Mouse (Mus musculus): Measurements from ENCODE around the gene Arih2. TPM values are rescaled to one million over a fixed set of nuclear protein-coding genes. Genes with fewer than 3 reads are reported as not detected.

Gene Arih2
- polyA plus RNA-seq, 1 experiment from 2014 or later = 42.0 TPM

DNA sequence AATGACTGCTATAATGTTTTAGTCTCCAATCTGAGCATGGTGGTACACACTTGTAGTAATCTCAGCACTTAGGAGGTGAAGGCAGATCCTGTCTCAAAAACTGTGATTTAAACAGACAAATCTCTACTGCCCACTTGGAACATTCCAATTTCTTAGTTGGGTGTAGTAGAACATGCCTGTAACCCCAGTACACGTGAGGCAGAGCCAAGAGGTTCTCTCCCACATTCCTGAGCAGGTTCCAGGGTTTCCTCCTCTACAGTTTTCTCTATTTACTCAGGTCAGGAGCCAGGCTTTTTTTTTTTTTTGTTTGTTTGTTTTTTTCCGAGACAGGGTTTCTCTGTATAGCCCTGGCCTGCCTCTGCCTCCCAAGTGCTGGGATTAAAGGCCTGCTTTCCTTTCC, 49.2 kb downstream of the Arih2 start:
- Histone ChIP-seq H3K4me2 (no peak overlapping the region), H3K9ac (no peak overlapping the region), H3K4me3 (replicated peaks) (no peak overlapping the region), H3K27me3 (replicated peaks) (no peaks in the 10 kb centered on the region), H3K27ac (no peak overlapping the region), H3K4me1 (peaks cover 9% of the 10 kb centered on the region), H3K36me3 (peaks cover 15% of the 10 kb centered on the region), H3K9me3 (no peaks in the 10 kb centered on the region)
- 44% methylated on average over 2 of the region's 2 CpGs for WGBS
- no peak for ATAC-seq (ENCODE audit: insufficient read depth, low FRiP score, low read depth)

DNA sequence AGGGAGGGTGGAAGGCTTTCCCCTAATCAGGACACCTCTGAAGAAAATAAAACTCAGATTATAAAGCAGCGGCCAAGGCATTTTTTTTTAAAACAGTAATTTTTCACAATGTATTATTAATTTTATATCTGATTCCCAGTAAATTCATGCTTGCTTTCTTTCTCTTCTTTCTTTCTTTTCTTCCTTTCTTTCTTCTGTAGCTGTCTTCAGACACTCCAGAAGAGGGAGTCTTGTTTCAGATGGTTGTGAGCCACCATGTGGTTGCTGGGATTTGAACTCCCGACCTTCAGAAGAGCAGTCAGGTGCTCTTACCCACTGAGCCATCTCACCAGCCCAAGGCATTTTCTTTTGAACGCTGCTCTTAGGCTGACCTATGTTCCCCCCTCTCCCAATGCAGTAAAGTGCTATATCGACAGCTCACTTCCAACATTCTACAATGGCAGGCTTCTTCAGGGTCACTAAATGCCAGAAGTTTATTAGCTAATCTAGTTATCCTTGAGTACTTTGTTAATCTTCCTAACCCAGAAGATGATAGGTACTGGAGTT, 50.1 kb downstream of the Arih2 start:
- Histone ChIP-seq H3K36me3 (peaks cover 11% of the 10 kb centered on the region), H3K9ac (no peak overlapping the region), H3K4me3 (replicated peaks) (no peak overlapping the region), H3K9me3 (no peaks in the 10 kb centered on the region), H3K4me2 (no peak overlapping the region), H3K4me1 (peaks cover 9% of the 10 kb centered on the region), H3K27ac (no peak overlapping the region), H3K27me3 (replicated peaks) (no peaks in the 10 kb centered on the region)
- 69% methylated on average over 4 of the region's 4 CpGs for WGBS
- no peak for ATAC-seq (ENCODE audit: insufficient read depth, low FRiP score, low read depth)

DNA sequence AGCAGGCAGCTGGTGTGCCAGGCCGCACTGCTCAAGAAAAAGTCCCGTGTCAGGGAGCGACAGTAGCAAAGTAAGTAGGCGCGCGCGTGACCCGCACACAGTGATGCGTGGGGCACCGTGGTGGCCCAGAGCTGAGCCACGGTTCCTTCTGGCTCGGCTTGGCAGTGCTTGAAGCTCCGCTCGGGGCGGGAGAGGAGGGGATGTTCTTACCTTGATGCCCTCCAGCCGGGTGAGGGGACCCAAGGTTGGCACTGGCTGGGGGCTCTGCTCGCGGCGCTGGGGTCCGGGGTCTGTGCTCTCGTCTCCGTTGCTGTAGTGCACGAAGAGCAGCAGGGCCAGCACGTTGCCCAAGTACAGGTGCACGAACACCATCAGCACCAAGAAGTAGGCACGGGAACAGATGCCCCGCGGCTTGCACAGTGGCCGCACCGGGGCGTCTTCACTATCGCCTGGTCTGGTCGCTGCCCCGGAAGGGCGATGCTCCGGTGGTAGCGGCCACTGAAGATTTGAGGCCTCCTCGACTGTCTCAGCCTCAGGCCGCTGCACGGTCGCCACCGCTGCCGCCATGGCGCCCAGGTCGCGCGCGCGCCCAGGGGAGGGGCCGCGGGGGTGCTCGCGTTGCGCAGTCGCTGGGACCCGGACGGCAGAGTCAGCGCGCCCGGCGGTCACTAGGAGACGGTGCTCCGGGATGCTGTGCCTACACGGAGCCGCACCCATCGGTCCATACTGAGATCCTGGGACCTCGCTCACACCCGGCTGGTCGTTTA, 52.0 kb downstream of the Arih2 start, which contains the start of gene P4htm:
P4htm (minus strand) TSS at position 670 of the 767 bp plus-strand sequence.
- Histone ChIP-seq H3K4me2 (peak within 1 kb of the TSS; percentile 95), H3K27ac (no peak within 1 kb of the TSS), H3K36me3 (no peaks in the 10 kb centered on the region), H3K27me3 (replicated peaks) (no peaks in the 10 kb centered on the region), H3K9me3 (no peaks in the 10 kb centered on the region), H3K4me3 (replicated peaks) (peak within 1 kb of the TSS; percentile 74), H3K9ac (peak within 1 kb of the TSS; percentile 58), H3K4me1 (peaks cover 9% of the 10 kb centered on the region)
- 3% methylated on average over 68 of the region's 69 CpGs for WGBS
- peak; percentile 70 for ATAC-seq (ENCODE audit: insufficient read depth, low FRiP score, low read depth)

DNA sequence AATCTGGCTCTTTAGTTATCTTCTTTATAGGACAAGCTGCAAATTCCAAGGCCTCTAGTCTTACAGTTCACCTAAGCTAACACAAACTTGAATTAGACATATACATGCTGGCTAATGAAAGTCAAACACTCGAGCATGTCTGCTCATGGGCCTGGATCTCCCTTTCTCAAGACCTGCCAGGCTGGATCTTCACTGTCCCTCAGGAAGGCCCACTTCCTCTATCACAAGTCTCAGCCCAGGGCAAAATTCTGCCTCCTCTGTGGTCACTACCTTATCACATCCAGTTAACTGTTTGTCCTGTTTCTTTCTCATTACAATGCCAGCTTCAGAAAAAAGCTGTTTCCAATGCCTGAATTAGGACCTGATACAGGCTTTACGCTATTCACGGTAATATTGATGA, 54.8 kb downstream of the Arih2 start:
- Histone ChIP-seq H3K4me2 (no peak overlapping the region), H3K36me3 (no peaks in the 10 kb centered on the region), H3K9ac (no peak overlapping the region), H3K27ac (no peak overlapping the region), H3K27me3 (replicated peaks) (no peaks in the 10 kb centered on the region), H3K9me3 (no peaks in the 10 kb centered on the region), H3K4me3 (replicated peaks) (no peak overlapping the region), H3K4me1 (peaks cover 9% of the 10 kb centered on the region)
- WGBS = 61% methylated on average over 3 of the region's 3 CpGs
- ATAC-seq (ENCODE audit: insufficient read depth, low FRiP score, low read depth) = no peak

DNA sequence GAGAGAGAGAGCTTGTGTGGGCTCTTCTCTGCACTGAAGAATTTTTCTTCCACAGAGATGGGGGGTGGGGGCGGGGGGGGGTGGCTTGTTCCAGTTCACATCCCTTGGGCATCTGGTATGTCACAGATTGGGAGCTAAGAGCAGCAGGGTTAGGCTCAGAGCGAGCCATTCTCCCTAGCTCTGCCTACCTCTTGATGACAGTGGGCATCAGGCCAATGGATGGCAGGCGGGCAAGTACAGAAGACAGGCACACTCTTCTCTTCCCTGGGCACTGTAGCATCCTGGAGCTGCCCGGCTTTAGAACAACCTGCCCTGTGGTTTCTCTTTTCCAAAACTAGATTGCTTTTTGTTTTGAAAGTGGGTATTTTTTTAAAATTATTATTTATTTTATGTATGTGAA, 57.7 kb downstream of the Arih2 start:
- no peak overlapping the region for H3K4me2 ChIP-seq
- H3K27me3 ChIP-seq (replicated peaks) = no peaks in the 10 kb centered on the region
- no peak for ATAC-seq (ENCODE audit: insufficient read depth, low FRiP score, low read depth)
- no peak overlapping the region for H3K27ac ChIP-seq
- H3K4me3 ChIP-seq (replicated peaks) = no peak overlapping the region
- H3K36me3 ChIP-seq = no peaks in the 10 kb centered on the region
- H3K4me1 ChIP-seq = peaks cover 19% of the 10 kb centered on the region
- no peaks in the 10 kb centered on the region for H3K9me3 ChIP-seq
- WGBS = 88% methylated on average over 4 of the region's 4 CpGs
- no peak overlapping the region for H3K9ac ChIP-seq

DNA sequence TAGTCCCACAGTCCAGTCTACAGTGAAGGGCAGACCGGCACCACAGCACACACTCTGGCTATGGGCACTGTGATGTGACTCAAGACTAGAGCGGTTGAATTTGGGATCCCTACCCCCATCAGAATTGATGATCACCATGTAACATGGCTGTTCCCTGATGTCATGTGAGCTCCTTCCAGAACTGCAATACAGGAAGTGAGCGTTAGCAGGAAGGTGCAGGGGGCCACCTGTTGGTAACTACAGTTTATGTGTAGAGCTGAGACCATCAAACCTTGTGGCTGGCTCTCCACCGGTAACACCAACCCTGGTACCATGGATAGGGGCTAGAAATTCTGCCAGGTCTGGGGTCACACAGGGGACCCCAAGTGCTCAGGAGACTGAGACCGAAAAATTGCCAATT, 60.0 kb downstream of the Arih2 start:
- Histone ChIP-seq H3K27me3 (replicated peaks) (no peaks in the 10 kb centered on the region), H3K4me3 (replicated peaks) (no peak overlapping the region), H3K4me1 (peaks cover 17% of the 10 kb centered on the region), H3K4me2 (no peak overlapping the region), H3K36me3 (no peaks in the 10 kb centered on the region), H3K9me3 (no peaks in the 10 kb centered on the region), H3K27ac (no peak overlapping the region), H3K9ac (no peak overlapping the region)
- ATAC-seq (ENCODE audit: insufficient read depth, low FRiP score, low read depth) = no peak
- 57% methylated on average over 5 of the region's 5 CpGs for WGBS

DNA sequence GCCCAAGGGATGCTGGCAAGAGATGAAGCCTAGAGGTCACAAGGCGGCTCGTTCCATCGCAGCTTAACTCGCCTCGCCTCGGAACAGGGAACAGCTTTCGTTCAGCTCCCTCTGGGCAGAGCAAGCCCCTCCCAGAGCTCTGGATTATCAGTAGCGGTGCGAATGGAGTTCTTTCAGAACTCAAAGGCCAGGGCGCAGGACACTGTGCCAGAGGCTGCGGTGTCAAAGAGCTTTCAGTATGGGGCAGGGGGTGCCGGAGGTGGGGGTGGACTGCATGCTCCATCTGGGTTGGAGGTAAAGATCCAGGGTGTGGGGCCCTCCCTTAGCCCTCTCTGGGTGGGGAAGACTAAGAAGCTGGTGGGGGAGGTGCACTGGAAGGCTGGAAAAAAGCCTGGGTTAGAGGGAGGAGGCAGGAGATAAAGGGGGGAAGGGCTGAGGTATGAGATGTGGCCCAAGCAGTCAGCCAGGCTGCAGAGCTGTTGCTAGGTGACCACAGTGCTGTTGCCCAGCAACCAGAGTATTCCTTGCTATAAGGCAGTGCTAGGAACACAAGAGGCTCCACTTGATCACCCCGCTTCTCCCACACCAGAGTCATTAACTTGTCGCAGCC, 61.5 kb downstream of the Arih2 start:
- no peak overlapping the region for H3K9ac ChIP-seq
- H3K27ac ChIP-seq = peak overlapping the region; percentile 61; the same call in 1 of the 2 replicates

DNA sequence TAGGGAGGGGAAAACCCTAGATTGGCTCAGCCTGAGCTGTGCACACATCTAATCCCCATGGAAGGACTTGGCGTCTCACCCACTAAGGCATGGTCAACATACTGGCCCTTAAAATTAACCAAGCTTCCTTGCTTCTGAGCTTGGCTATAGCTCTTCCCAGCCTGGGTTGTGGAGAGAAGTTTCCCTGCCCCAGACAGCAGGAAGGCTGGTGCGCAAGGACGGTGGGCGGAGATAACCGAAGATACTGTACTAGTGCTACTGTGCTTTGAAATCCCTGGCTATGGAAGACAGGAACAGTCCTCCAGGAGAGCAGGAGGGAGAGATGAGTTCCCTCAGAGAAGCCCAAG, 69.9 kb downstream of the Arih2 start:
- no peak for ATAC-seq (ENCODE audit: insufficient read depth, low FRiP score, low read depth)
- H3K36me3 ChIP-seq = peaks cover 13% of the 10 kb centered on the region
- H3K4me3 ChIP-seq (replicated peaks) = peak overlapping the region; percentile 77
- H3K27ac ChIP-seq = peak overlapping the region; percentile 92
- peak overlapping the region; percentile 71 for H3K9ac ChIP-seq
- H3K27me3 ChIP-seq (replicated peaks) = no peaks in the 10 kb centered on the region
- H3K4me2 ChIP-seq = peak overlapping the region; percentile 80
- H3K9me3 ChIP-seq = no peaks in the 10 kb centered on the region
- peaks cover 24% of the 10 kb centered on the region for H3K4me1 ChIP-seq
- 53% methylated on average over 5 of the region's 5 CpGs for WGBS

More for the DNA sequence above, 61.5 kb downstream of the Arih2 start:
- no peaks in the 10 kb centered on the region for H3K36me3 ChIP-seq
- H3K4me2 ChIP-seq = peak overlapping the region; percentile 35
- peak overlapping the region; percentile 8; the same call in 1 of the 2 replicates for H3K4me3 ChIP-seq (replicated peaks)
- 7% methylated on average over 14 of the region's 14 CpGs for WGBS
- H3K9me3 ChIP-seq = no peaks in the 10 kb centered on the region
- H3K4me1 ChIP-seq = peaks cover 17% of the 10 kb centered on the region
- no peaks in the 10 kb centered on the region for H3K27me3 ChIP-seq (replicated peaks)
- ATAC-seq (ENCODE audit: insufficient read depth, low FRiP score, low read depth) = peak; percentile 93

DNA sequence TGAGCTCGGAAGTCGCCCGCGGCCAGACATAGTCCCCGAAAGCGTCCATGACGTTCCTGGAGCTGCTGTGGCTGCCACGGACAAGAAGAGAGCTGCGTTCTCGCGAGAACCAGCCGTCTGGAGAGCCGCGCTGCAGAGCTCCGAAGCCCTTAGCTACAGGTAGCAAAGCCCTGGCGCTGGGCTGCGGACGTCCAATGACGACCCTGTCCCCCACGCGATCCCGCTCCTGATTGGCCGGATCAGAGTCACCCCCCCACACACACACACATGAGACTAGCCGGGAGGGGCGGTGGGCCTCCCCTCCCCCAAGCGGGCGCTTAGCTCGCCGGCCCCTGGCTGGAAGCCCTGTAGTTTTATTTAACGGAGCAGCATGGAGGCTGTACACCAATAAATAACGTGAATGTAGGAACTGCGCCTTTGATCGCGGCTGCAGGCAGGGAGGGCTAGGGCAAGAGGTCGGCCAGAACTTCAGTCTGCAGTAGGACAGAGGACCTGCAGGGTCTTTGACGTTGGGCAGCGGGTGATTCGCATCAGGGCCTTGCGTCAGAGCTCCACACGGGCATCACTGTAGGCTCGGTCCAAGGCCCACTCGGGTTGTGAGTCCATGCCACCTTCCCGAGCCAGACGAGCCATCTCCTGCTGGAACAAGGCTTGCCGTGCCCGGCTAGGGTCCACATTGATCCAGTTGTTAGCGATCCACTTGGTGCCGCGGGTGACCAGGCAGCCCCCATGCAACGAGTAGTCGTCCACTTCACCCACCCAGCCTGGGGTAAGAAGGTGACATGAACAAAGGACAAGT, 70.4 kb downstream of the Arih2 start, which contains the start of gene Wdr6:
Wdr6 (minus strand) TSS at position 195 of the 799 bp plus-strand sequence.
- Histone ChIP-seq H3K27ac (peak within 1 kb of the TSS; percentile 92), H3K4me3 (replicated peaks) (peak within 1 kb of the TSS; percentile 77), H3K36me3 (peaks cover 13% of the 10 kb centered on the region), H3K4me2 (peak within 1 kb of the TSS; percentile 80), H3K4me1 (peaks cover 24% of the 10 kb centered on the region), H3K9ac (peak within 1 kb of the TSS; percentile 71), H3K9me3 (no peaks in the 10 kb centered on the region), H3K27me3 (replicated peaks) (no peaks in the 10 kb centered on the region)
- WGBS = 4% methylated on average over 51 of the region's 51 CpGs
- peak; percentile 97 for ATAC-seq (ENCODE audit: insufficient read depth, low FRiP score, low read depth)

DNA sequence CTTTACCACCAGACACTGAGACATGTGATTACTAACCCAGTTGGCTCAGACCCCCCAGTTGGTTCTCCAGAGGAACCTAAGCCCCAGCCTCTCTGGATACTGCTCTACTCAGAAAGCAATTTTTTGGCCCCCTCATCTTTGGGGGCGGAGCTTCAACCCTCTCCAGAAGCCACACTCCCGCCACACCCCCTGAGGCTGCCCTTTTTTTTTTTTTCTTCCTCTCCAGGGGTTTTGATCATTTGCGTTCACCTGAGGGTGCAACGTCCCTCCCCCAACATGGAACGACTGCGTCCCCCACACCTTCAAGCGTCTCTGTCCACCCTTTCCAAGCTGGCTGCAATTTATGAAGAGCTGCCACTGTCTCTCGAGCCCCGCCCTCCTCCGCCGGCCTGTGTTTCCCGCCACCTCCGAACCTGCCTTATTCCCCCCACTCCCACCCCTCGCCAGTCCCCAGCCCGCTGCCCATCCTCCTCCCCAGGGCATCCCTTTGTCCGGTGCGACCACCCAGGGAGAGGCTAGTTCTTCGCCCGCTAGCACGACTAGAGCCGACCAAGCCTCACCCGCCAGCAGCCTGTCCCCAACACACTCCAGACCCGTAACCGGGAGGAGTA, 71.1 kb downstream of the Arih2 start:
- Histone ChIP-seq H3K4me2 (peak overlapping the region; percentile 80), H3K36me3 (peaks cover 19% of the 10 kb centered on the region), H3K4me1 (peaks cover 26% of the 10 kb centered on the region), H3K27me3 (replicated peaks) (no peaks in the 10 kb centered on the region), H3K27ac (peak overlapping the region; percentile 92), H3K4me3 (replicated peaks) (peak overlapping the region; percentile 77), H3K9ac (peak overlapping the region; percentile 71), H3K9me3 (no peaks in the 10 kb centered on the region)
- under 1% methylated on average over 24 of the region's 24 CpGs for WGBS
- ATAC-seq (ENCODE audit: insufficient read depth, low FRiP score, low read depth) = no peak

DNA sequence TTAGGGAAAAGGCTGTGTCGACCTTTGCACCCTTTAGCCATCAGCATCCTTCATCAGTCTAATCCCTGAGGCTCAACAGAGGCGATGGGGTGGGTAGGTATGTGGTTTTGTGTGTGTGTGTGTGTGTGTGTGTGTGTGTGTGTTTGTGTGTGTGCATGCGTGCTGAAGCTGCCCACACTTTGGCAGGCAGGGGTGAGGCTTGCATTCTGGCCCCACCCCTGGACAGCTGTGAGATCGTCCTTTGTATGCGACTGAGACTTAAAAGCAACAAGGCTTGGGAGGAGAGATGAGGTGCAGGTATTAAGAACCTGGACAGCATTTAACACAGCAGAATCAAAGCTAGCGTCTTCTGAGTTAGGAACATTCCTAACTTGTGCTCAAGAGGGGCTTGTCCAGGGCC, 72.2 kb downstream of the Arih2 start:
- H3K4me3 ChIP-seq (replicated peaks) = peak overlapping the region; percentile 77
- H3K9ac ChIP-seq = no peak overlapping the region
- H3K4me1 ChIP-seq = peaks cover 26% of the 10 kb centered on the region
- no peaks in the 10 kb centered on the region for H3K9me3 ChIP-seq
- ATAC-seq (ENCODE audit: insufficient read depth, low FRiP score, low read depth) = no peak
- no peaks in the 10 kb centered on the region for H3K27me3 ChIP-seq (replicated peaks)
- H3K27ac ChIP-seq = no peak overlapping the region
- H3K4me2 ChIP-seq = peak overlapping the region; percentile 80
- peaks cover 28% of the 10 kb centered on the region for H3K36me3 ChIP-seq
- 31% methylated on average over 6 of the region's 6 CpGs for WGBS
